Mouse (Mus musculus) myocyte (in vitro differentiated cells): ENCODE measurements at regions not wholly inside any gene's neighbourhood (a gene's known extent, or its start where the extent isn't known, plus 50 kb on each side); places are given as distances from the start of the nearest gene placed in this dataset.

ENCODE experiments used
- CEBPB ChIP-seq: IDR thresholded peaks from 2 replicates; pipeline ENCODE4 v1.6.1; 2011; ENCODE audit warnings: mild to moderate bottlenecking, moderate library complexity; ENCODE audit not compliant: poor library complexity, insufficient read depth, severe bottlenecking
- E2F4 ChIP-seq: IDR thresholded peaks from one replicate; pipeline ENCODE4 v1.6.1; 2011; ENCODE audit warnings: mild to moderate bottlenecking, control low read depth, moderate library complexity; ENCODE audit not compliant: insufficient read depth
- MYOD1 ChIP-seq, 3 experiments: IDR thresholded peaks; one replicate each; pipeline ENCODE4 v1.6.1; 2011; ENCODE audit warnings: control low read depth in 2 of 3, low read depth in 2 of 3, mild to moderate bottlenecking in 2 of 3, moderate library complexity in 1 of 3; ENCODE audit not compliant: insufficient read length in 2 of 3, control insufficient read depth in 1 of 3
- MYOG ChIP-seq, 3 experiments: IDR thresholded peaks; one replicate each; pipeline ENCODE4 v1.6.1; 2011; ENCODE audit warnings: control low read depth in 2 of 3, low read depth in 2 of 3, mild to moderate bottlenecking in 2 of 3; ENCODE audit not compliant: insufficient read length in 2 of 3, control insufficient read depth in 1 of 3, insufficient read depth in 1 of 3
- POLR2A ChIP-seq: IDR thresholded peaks from one replicate; pipeline ENCODE4 v1.6.1; 2011; ENCODE audit warnings: low read depth, mild to moderate bottlenecking, control low read depth, moderate library complexity; ENCODE audit not compliant: insufficient read length
- POLR2AphosphoS2 ChIP-seq: IDR thresholded peaks from one replicate; pipeline ENCODE4 v1.6.1; 2011; ENCODE audit warnings: low read depth, control low read depth; ENCODE audit not compliant: insufficient read length
- REST ChIP-seq: IDR thresholded peaks from one replicate; pipeline ENCODE4 v1.6.1; 2011; ENCODE audit warnings: mild to moderate bottlenecking, control low read depth, moderate library complexity; ENCODE audit not compliant: insufficient read depth, insufficient read length
- SRF ChIP-seq: IDR thresholded peaks from one replicate; pipeline ENCODE4 v1.6.1; 2011; ENCODE audit warnings: low read depth; ENCODE audit not compliant: control insufficient read depth, insufficient read length
- TCF12 ChIP-seq: IDR thresholded peaks from one replicate; pipeline ENCODE4 v1.6.1; 2011; ENCODE audit warnings: mild to moderate bottlenecking, control low read depth; ENCODE audit not compliant: poor library complexity, insufficient read depth, severe bottlenecking
- USF1 ChIP-seq: IDR thresholded peaks from one replicate; pipeline ENCODE4 v1.6.1; 2011; ENCODE audit warnings: low read depth, mild to moderate bottlenecking, control low read depth, moderate library complexity

GRCm38 (mm10) chr9:82510014-82510413 is 319.3 kb upstream of the Irak1bp1 start:
- no peak for TF ChIP-seq USF1
- no peak for TF ChIP-seq POLR2A
- no peak for TF ChIP-seq E2F4
- no peak for TF ChIP-seq MYOG (IDR thresholded peaks at IDR 0.05; ENCODE audit: control insufficient read depth in 1 of 3, insufficient read depth in 1 of 3, insufficient read length in 2 of 3, low read depth in 2 of 3)
- no peak for TF ChIP-seq REST
- no peak for TF ChIP-seq MYOD1 (IDR thresholded peaks at IDR 0.05; ENCODE audit: control insufficient read depth in 1 of 3, insufficient read length in 2 of 3, low read depth in 2 of 3)
- no peak for TF ChIP-seq TCF12
- TF ChIP-seq CEBPB: no peak
- TF ChIP-seq SRF: no peak
- TF ChIP-seq POLR2AphosphoS2: no peak
